Mouse (Mus musculus): ENCODE measurements around the gene Nolc1. TPM values are rescaled to one million over a fixed set of nuclear protein-coding genes. Genes with fewer than 3 reads are reported as not detected.

Gene Nolc1
- polyA plus RNA-seq (2016; fragmentation: Nextera tagmentation; extraction: Ambion mirVana): 117 and 118 TPM in 2 replicates

DNA sequence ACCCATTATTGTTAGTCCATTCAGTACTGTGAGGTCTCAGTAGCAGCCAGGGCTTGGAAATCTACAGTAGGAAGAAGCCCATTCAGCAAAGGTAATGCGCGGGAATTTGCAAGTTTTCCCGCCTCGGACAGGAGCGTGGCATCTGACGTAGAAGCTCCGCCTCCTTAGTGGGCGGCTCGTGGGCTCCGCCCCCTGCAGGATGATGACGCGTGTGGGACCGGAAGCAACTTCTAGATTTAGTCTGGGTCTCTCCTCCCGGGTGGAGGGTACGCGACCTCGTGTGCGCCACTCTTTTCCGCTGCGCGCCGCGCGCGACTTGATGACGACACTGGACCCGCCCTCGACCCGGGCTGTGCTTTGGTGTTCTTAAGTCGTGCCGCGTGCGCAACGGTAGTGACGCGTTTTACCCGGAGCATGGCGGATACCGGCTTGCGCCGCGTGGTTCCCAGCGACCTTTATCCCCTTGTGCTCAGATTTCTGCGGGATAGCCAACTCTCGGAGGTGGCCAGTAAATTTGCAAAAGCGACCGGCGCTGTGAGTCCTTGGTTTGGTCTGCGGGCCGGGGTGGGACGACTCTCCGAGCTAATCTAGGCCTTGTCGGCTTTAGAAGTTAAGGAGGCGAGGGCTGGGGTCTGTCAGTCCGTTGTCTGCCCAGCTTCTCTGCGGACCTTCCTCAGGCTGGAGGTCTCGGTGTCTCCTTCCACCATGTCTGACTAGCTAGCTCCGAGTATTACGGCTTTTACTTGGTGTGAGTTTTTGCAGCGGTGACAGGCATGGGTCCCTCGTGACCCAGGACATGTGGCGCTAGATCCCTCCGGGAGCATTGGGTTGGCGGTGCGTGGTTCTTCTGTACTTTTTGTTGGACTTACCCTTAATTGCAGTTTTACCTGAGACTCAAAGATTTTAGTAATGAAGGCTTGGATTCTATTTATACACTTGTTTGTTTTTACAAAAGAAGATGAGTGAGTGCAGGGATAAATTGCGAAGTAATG lies at the start of gene Nolc1:
TSS of gene Nolc1 (plus strand) at position 248 of the 992 bp plus-strand sequence.
- Histone ChIP-seq H3K4me2 (peak within 1 kb of the TSS; percentile 82), H3K27ac (peak within 1 kb of the TSS; percentile 66), H3K9ac (peak within 1 kb of the TSS; percentile 67), H3K4me3 (replicated peaks) (peak within 1 kb of the TSS; percentile 76), H3K36me3 (replicated peaks) (peaks cover 54% of the 10 kb centered on the region), H3K9me3 (no peaks in the 10 kb centered on the region), H3K4me1 (peaks cover 19% of the 10 kb centered on the region), H3K27me3 (no peaks in the 10 kb centered on the region)
- peak; percentile 95 for ATAC-seq (ENCODE audit: low FRiP score)
- WGBS: under 1% methylated on average over 66 of the region's 66 CpGs

DNA sequence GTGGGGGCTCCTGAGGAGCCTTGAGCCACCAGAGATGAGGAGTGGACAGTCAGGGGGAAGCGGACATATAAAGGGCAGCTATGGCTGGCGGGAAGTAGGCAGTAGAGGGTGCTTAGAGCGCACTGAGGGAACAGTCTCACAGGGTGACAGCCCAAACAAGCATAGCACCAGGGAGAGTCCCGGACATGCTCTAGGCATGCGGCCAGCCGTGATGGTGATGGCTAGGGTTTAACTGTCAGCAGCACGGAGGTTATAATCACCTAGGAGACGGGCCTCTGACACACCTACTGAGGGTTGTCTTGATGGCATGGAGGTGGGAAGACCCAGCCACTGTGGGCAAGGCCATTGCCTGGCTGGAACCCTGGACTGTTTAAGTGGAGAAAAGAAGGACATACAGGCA lies 49.1 kb upstream of the Nolc1 start:
- no peak overlapping the region for H3K27ac ChIP-seq
- H3K9ac ChIP-seq: no peak overlapping the region
- 77% methylated on average over 8 of the region's 8 CpGs for WGBS
- H3K4me1 ChIP-seq: 0 out of 2 replicates have a peak, but pooled peaks cover 3% of the 10 kb centered on the region
- no peak for ATAC-seq (ENCODE audit: low FRiP score)
- H3K4me3 ChIP-seq (replicated peaks): no peak overlapping the region
- H3K36me3 ChIP-seq (replicated peaks): peaks cover 18% of the 10 kb centered on the region
- H3K4me2 ChIP-seq: no peak overlapping the region
- H3K27me3 ChIP-seq: no peaks in the 10 kb centered on the region
- H3K9me3 ChIP-seq: peaks cover 5% of the 10 kb centered on the region; the same call in 1 of the 2 replicates

DNA sequence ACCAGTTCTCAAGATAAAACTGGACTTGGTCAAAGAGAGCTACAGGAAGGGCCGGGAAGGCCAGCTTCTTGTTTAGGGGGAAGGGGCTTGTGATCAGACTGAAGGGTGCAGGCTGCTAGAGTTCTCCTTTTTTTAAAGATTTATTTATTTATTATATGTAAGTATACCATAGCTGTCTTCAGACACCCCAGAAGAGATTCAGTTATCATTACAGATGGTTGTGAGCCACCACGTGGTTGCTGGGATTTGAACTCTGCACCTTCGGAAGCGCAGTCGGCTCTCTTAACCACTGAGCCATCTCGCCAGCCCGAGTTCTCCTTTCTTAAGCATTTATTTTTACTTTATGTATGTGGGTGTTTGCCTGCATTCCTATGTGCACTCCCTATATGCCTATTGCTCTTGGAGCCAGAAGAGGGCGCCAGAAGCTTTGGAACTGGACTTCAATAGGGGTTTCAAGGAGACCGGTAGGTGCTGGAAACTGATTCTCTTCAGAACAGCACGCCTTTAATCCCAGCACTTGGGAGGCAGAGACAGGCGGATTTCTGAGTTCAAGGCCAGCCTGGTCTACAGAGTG lies 46.8 kb upstream of the Nolc1 start:
- Histone ChIP-seq H3K4me1 (peaks cover 7% of the 10 kb centered on the region), H3K4me3 (replicated peaks) (no peak overlapping the region), H3K27me3 (no peaks in the 10 kb centered on the region), H3K4me2 (no peak overlapping the region), H3K9ac (no peak overlapping the region), H3K9me3 (peaks cover 5% of the 10 kb centered on the region; the same call in 1 of the 2 replicates), H3K36me3 (replicated peaks) (peaks cover 41% of the 10 kb centered on the region), H3K27ac (no peak overlapping the region)
- 74% methylated on average over 11 of the region's 11 CpGs for WGBS
- ATAC-seq (ENCODE audit: low FRiP score): no peak

DNA sequence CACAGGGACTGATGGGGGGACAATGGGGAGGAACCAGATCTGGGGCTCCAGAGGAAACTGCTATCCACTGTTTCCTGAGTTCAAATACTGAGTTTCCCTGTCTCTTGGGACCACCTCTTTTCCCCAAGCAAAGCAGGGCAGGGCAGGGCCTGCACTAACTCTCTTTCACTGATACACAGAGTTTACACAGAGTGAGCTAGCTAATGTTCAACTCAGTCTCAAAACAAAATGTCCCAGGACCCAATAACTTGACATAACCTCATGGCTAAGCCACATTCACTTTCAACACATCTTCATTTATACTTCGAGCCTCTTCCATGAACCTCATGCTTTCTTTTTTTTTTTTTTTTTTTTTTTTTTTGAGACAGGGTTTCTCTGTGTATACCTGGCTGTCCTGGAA lies 46.0 kb upstream of the Nolc1 start:
- Histone ChIP-seq H3K4me3 (replicated peaks) (no peak overlapping the region), H3K9me3 (peaks cover 5% of the 10 kb centered on the region; the same call in 1 of the 2 replicates), H3K9ac (no peak overlapping the region), H3K4me2 (no peak overlapping the region), H3K27me3 (no peaks in the 10 kb centered on the region), H3K4me1 (peaks cover 7% of the 10 kb centered on the region), H3K27ac (no peak overlapping the region), H3K36me3 (replicated peaks) (peaks cover 49% of the 10 kb centered on the region)
- WGBS: 100% methylated on average over 1 of the region's 1 CpGs
- no peak for ATAC-seq (ENCODE audit: low FRiP score)

DNA sequence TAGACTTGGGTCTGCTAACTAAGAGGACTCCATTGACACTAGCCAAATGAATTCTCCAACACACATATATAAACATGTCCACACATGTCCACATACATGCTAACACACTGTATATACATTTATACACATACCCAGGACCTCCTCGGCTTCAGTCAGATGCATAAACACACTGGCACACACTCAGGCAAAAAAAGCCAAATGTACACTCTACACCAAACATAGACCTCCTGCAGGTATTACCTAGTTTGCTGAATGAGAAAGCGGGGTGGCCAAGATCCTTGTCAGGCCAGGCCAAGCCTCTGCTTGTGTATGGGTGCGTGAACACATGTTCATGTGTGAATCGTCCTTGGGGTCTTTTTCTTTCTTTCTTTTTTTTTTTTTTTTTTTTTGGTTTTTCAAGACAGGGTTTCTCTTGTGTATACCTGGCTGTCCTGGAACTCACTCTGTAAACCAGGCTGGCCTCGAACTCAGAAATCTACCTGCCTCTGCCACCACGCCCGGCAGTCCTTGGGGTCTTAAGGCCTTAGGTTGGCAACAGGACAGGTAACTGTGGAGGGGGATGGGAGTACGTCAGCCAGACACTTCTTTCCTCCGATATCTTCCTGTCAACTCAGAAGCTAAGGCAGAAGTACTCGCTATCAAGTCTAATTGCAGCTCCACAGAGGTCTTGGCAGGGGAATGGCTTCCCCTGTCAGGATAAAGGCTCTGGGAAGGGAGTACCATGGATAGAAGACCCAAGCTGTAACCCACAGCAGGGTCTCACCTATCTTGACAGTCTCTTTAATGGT lies 45.3 kb upstream of the Nolc1 start:
- ATAC-seq (ENCODE audit: low FRiP score): no peak
- Histone ChIP-seq H3K4me2 (no peak overlapping the region), H3K4me1 (peaks cover 7% of the 10 kb centered on the region), H3K27ac (no peak overlapping the region), H3K9me3 (peaks cover 5% of the 10 kb centered on the region; the same call in 1 of the 2 replicates), H3K36me3 (replicated peaks) (peaks cover 56% of the 10 kb centered on the region), H3K9ac (no peak overlapping the region), H3K4me3 (replicated peaks) (no peak overlapping the region), H3K27me3 (no peaks in the 10 kb centered on the region)
- WGBS: 91% methylated on average over 10 of the region's 10 CpGs

DNA sequence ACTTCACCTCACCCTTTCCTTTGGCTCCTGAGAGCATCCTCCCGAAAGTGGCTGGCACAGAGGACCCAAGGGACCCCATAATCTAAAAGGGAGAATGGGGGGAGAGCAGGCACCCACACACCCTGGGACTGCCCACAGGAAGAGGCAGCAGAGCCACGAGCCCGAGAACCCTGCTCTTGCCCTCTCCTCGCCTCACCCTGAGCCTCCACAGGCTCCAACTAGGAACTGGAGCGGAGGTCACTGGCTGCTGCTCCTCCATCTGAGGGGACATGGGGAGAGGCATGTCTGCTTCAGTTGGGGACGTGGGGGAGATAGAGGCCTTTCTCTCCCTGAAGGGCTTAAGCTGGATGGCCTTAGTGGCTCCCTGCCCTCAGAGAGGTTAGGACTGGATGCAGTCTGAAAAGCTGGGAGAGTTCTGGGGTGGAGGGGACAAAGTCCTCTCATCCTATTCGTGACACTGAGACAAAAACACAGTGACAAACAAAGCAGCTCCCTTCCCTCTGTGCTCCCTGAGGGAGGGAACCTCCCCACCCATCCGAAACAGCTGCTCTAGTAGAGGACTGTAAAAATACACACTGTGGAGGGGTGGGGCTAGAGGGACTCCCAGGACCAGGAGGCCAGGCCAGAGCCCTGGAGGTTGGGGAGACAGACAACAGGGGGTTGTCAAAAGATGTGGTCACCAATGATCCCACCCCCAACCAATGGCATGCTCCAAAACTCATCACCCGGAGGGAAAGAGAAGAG lies 43.8 kb upstream of the Nolc1 start:
- ATAC-seq (ENCODE audit: low FRiP score): no peak
- Histone ChIP-seq H3K4me1 (peaks cover 15% of the 10 kb centered on the region), H3K4me3 (replicated peaks) (no peak overlapping the region), H3K9me3 (peaks cover 5% of the 10 kb centered on the region; the same call in 1 of the 2 replicates), H3K36me3 (replicated peaks) (peaks cover 68% of the 10 kb centered on the region), H3K27ac (peak overlapping the region; percentile 42; the same call in 1 of the 2 replicates), H3K4me2 (no peak overlapping the region), H3K27me3 (no peaks in the 10 kb centered on the region), H3K9ac (no peak overlapping the region)
- WGBS: 80% methylated on average over 9 of the region's 9 CpGs

DNA sequence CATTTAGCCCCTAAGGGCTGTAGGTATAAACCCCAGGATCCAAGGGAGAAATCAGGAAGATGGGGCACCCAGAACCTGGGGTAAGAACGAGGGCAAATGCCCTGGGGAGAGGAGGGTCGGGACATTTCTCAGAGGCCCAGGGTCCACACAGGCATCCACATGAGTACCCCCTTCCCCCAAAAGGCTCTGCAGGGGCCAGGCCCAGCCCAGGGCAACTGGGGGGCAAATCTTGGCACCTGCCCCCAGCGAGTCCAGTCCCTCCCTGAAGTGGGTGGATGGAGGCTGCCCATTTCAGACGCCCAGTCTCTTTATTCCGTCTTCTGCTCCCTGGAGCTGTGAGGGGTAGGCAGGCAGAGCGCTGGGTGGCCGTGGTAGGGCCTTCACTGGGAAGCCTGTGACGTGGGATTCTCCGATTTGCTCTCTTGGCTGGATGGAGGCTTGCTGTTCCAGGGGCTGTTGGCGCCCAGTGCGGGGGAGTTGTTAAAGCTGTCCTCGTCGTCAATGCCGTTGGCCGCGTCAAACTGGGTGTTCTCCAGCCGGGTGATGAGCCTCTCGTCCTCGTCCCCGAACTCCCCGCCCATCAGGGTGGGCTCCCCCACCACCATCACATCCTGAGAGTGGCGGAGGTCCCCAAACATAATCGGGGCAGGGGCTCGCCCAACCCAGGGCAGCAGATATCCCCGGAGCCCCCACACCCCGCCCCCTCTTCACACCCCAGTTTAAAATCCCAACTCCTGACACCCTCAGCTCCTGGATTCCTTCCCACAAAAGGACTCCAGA lies 42.7 kb upstream of the Nolc1 start:
- WGBS: 88% methylated on average over 26 of the region's 26 CpGs
- no peak overlapping the region for H3K4me3 ChIP-seq (replicated peaks)
- H3K27me3 ChIP-seq: no peaks in the 10 kb centered on the region
- no peak overlapping the region for H3K27ac ChIP-seq
- peaks cover 5% of the 10 kb centered on the region; the same call in 1 of the 2 replicates for H3K9me3 ChIP-seq
- H3K9ac ChIP-seq: no peak overlapping the region
- H3K4me1 ChIP-seq: peaks cover 26% of the 10 kb centered on the region
- H3K4me2 ChIP-seq: no peak overlapping the region
- ATAC-seq (ENCODE audit: low FRiP score): no peak
- peaks cover 68% of the 10 kb centered on the region for H3K36me3 ChIP-seq (replicated peaks)

DNA sequence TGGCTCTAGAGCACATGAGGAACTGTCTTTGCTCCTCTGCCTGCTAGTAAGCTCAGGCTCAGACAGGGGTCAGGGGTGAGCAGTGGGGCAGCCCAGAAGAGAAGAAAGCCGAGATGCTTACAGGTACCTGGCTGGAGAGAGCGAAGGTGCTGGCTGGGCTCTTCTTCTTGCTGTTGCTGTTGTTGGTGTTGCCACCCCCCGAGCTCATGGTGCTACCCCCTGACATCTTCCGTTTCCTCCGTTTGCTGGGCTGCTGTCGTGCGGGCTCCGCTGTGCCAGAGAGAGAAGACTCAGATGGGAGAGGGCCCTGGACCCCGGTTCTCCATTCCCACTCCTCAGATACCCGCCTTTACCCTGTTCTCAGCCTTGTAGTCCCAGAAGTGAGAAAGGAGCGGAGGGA lies 41.8 kb upstream of the Nolc1 start:
- no peaks in the 10 kb centered on the region for H3K27me3 ChIP-seq
- no peak overlapping the region for H3K9ac ChIP-seq
- H3K4me3 ChIP-seq (replicated peaks): no peak overlapping the region
- no peak overlapping the region for H3K4me2 ChIP-seq
- peaks cover 5% of the 10 kb centered on the region; the same call in 1 of the 2 replicates for H3K9me3 ChIP-seq
- peaks cover 68% of the 10 kb centered on the region for H3K36me3 ChIP-seq (replicated peaks)
- peaks cover 29% of the 10 kb centered on the region for H3K4me1 ChIP-seq
- H3K27ac ChIP-seq: no peak overlapping the region
- no peak for ATAC-seq (ENCODE audit: low FRiP score)
- WGBS: 92% methylated on average over 11 of the region's 11 CpGs

DNA sequence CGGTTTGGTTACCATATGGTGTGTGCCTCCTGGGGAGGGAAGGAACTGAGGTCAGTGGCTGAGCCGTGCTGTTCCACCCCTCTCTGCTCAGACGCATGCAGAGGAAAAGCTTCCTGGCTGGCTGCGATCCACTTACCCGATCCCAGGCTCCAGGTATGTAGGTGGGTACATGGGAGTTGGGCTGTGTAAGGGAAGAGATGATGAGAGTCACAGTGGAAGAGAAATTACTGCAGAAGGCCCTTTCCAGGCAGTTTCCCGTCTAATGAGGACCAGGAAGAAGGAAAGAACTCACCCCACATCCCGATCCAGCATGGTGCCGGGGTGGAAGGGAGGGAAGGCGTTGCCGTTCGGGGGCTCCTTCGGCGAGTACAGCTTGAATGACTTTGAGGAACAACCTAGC lies 39.7 kb upstream of the Nolc1 start:
- Histone ChIP-seq H3K27me3 (no peaks in the 10 kb centered on the region), H3K9me3 (no peaks in the 10 kb centered on the region), H3K36me3 (replicated peaks) (peaks cover 53% of the 10 kb centered on the region), H3K4me3 (replicated peaks) (no peak overlapping the region), H3K4me2 (no peak overlapping the region), H3K4me1 (peaks cover 42% of the 10 kb centered on the region), H3K27ac (no peak overlapping the region), H3K9ac (no peak overlapping the region)
- ATAC-seq (ENCODE audit: low FRiP score): no peak
- 93% methylated on average over 13 of the region's 13 CpGs for WGBS

DNA sequence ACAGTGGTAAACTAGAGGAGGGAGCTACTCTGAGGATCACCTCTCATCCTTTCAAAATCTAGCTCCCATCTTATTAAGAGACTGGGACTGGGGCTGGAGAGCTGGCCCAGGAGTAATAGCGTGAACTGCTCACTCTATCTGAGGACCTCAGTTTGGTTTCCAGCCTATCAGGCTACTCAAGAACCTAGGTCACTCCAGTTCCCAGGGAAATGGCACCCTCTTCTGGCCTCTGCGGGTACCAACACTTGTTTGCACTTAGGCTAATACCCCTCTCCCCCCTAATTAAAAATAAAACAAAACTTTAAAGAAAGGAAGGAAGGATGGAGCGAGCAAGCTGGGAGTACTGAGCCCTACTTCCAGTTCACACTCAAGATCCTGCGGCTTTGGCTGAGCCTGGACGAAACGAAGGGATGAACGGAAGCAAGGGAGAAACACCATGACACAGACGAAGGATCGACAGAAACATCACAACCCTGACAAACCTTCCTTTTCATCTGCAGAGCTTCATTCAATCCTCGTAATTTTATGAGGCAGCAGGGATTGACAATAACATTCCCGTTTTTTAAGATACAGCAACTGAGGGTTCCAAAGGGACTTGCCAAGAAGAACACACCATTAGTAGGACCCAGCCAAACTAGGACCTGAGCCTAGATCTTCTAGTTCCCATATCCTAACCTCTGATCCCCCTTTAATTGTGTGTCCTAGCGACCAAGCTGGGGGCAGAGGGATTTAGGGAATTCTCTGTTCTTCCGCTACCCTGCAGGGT lies 39.0 kb upstream of the Nolc1 start:
- H3K36me3 ChIP-seq (replicated peaks): peaks cover 48% of the 10 kb centered on the region
- WGBS: 70% methylated on average over 13 of the region's 13 CpGs
- ATAC-seq (ENCODE audit: low FRiP score): no peak
- peak overlapping the region; percentile 100 for H3K4me2 ChIP-seq
- H3K4me3 ChIP-seq (replicated peaks): peak overlapping the region; percentile 95
- no peaks in the 10 kb centered on the region for H3K27me3 ChIP-seq
- H3K27ac ChIP-seq: peak overlapping the region; percentile 99
- peak overlapping the region; percentile 99 for H3K9ac ChIP-seq
- H3K9me3 ChIP-seq: no peaks in the 10 kb centered on the region
- peaks cover 49% of the 10 kb centered on the region for H3K4me1 ChIP-seq
